Mouse (Mus musculus) liver (tissue): ENCODE data around the gene Nipa2.
"Not testable (repeated sequence)": the region's sequence is repeated elsewhere in the genome, so short reads cannot be mapped to it uniquely, and the experiment has no call there.

Experiments
- DNase-seq: peaks from one replicate; pipeline ENCODE4 v3.0.0-alpha.2; 2020; ENCODE audit warnings: mixed read lengths

The Nipa2 gene

DNA sequence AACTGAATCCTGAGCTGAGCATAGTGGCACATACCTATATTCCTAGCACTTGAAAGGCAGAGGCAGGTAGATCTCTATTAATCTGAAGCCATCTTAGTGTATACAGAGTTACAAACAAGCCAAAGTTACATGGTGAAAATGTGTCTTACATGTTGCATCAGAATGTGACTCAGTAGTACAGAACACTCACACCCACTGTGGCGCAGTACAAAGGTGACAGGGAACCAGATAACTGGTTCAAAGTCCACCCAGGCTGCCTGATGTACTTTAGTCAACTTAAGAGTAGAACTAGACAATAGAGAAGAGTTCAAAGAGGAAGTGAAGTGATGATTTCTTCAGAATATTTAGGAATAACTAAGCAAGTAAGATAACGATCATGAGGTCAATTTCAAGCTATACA lies 27.3 kb downstream of the Nipa2 start:
- no peak for DNase-seq

DNA sequence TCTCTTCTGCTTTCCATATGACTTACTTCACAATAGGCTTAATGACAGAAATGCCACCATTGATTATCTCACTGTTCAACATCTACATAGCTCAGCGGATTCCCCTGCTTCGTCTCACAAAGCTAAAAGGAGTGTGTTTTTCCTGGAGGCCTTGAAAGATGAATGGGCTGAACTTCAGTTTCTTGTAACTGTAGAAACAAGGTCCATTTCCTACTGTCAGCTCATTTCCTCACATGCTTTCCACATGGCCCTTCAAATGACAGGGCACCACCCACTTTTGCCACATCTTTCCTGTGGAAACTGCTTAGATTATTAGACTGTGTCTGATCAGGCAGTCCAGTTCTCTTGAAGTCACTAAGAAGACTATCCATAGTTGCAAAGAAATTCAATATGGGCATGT lies 33.6 kb downstream of the Nipa2 start:
- DNase-seq = no peak

DNA sequence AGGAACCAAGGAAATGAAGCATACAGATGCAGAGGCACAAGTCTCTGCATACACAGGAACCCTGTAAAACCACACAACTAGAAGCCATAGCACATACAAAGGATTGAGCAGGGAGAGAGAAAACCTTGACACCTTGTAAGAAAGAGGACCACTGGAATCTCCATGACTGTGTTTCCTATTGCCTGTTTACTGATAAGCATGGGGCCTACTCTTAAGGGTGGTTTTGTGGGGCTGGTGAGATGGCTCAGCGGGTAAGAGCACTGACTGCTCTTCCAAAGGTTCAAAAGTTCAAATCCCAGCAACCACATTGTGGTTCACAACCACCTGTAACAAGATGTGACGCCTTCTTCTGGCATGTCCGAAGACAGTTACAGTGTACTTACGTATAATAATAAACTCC lies 35.0 kb downstream of the Nipa2 start:
- no peak for DNase-seq

DNA sequence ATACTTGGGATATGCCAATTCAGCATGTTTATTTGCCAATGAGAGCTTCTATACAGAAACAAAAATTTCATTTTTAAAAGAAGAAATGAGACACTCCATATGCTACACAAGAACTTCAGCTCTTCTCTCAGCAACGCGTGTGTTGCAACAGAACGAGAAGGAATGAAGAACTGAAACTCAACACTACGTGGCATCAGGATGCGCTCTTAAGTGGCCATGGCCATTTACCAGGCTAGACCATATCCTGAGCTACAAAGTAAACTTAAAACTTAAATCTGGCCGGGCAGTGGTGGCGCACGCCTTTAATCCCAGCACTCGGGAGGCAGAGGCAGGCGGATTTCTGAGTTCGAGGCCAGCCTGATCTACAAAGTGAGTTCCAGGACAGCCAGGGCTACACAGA lies 43.9 kb downstream of the Nipa2 start:
- DNase-seq = not testable (repeated sequence)

DNA sequence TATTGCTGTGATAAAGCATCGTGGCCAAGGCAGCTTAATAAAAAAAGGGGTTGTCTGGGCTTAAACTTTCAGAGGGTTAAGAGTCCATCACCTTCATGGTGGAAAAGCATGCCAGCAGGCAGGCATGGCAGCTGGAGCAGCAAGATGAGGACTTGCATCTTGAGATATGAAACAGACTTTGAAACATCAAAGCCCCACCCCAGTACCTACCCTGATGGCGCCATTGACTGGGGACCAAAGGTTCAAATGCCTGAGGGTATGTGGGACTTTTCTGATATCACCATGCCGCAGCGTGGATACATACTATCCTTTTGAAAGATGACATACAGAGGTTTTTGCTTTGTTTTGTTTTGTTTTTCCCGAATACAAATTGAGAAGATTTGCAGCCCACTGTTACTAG lies 50.2 kb downstream of the Nipa2 start:
- no peak for DNase-seq

DNA sequence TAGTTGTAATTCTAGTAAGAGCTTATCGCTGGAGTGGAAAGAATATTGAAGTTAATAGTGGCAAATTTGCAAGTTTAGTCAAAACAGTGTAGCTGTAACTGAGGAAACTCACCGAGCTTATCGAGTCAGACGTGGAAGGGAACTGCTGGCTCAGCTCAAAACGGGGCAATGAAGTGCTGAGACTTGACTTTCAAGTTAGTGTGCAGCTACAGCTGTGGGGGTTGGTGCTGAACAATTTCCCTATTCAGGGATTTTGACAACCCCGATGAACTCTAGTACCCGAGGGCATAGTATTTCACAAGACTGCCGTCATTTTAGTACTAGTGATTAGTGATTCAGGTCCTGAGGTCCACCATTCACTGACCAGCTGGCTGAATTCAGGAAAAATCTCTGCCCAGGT lies 50.9 kb downstream of the Nipa2 start:
- DNase-seq = no peak

DNA sequence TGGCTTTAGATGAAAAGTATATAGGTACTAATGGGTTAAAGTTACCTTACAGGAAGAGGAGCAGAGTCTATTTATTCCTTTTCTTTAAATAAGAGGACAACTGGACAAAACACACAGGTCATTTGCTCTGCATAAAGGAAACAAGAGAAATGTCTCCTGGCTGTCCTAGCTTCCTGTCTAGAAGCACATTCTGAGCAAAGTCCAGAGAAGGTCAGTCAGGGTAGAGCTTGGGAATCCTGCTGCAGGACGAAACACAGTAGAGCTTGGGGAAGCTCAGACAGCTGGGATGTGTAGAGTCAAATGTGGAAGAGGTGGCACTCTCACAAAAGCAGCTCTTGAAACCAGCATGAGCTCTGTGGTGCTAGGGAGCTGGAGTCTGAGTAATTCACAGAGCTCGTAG lies 51.9 kb downstream of the Nipa2 start:
- no peak for DNase-seq

DNA sequence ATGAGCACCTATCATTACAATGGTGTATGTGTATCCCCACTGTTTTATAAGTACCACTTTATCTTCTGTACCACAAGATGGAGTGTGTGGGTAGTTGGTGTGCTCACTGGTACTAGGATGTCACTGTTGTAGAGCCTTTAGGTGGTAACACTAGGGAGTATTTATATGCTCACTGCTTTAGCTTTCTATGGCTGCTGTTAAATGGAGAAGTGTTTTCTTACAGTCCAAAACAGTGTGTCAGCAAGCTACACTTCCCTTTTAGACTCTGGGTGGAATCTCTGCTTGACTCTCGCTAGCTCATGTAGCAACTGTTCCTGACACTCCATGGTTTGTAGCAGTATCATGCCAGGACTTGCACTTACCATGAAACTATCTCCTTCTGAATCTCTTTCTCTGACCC lies 52.8 kb downstream of the Nipa2 start:
- no peak for DNase-seq

DNA sequence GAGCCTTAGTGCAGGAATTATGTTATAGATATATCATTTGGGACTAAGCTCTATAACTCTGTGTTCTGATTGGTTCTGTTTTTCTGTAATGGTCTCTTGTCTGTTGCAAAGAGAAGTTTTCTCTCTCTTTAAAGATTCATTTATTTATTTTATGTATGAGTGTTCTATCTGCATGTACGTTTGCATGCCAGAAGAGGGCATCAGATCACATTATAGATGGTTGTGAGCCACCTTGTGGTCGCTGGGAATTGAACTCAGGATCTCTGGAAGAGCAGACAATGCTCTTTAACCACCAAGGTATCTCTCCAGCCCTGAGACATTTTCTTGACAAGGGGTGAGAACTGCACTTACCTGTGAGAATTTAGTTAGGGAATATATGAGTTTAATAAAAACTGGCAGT lies 56.8 kb downstream of the Nipa2 start:
- DNase-seq = no peak

DNA sequence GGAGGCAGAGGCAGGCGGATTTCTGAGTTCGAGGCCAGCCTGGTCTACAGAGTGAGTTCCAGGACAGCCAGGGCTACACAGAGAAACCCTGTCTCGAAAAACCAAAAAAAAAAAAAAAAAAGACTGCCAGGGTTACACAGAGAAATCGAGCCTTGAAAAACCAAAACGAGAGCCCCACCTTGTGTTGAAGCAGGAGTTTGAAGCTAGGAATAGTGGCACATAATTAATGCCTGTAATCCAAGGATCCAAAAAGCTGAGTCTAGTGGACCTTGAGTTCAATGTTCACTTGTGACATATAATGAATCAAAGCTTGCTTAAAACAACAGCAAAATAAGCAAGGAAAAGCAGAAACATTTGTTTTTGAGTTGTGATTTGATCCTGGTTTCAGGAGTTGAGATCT lies 58.5 kb downstream of the Nipa2 start:
- DNase-seq = no peak

DNA sequence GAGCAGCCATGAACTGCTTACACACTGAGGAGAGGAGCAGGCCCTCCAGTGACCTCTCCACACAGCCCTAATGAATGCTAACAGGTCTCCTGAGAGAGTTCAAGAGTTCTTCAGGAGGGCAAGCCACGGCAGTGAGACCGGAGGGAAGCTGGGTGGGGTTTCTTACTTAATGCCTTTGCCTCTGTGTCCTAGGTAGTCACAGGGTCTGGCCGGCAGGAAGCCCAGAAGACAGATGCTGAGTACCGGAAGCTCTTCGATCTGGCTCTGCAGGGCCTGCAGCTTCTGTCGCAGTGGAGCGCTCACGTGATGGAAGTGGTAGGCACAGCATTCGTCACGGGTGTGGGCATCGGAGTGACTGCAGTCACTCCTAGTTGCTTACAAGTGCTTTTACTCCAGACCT lies 70.5 kb downstream of the Nipa2 start:
- no peak for DNase-seq

DNA sequence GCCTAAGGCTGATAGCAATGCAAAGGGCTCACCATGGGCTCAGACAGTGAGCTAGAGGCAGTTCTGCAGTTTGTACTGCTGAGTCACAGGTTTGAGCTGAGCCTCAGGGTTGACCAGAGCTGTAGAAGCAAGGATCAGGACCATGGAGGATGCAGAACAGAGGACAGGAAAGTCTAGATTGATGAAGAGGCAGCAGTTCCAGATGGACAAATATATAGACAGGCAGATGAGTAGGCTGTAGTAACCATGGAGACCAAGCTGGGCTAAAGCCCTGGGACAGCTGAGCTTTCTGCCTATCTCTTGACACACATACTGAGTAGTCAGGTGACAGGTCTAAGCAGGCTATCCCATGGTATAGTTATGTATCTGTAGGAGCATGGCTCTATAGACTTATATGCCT lies 71.5 kb downstream of the Nipa2 start:
- DNase-seq = no peak

DNA sequence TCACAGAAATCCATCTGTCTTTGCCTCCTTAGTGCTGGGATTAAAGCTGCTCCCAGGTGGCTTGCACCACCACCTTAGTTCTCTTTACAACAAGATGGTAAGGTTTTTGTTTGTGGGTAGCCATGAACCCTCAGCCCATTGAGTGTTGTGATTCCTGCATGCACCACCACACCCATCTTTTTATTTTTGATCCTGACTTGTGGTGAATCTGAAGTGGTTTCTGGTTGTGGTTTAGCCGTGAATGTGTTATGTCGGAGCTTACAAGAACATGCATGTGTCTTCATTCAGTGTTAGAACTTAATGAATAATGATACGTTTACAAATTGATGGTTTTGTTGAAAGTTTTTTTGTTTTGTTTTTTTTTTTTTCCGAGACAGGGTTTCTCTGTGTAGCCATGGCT lies 72.3 kb downstream of the Nipa2 start:
- DNase-seq = no peak

DNA sequence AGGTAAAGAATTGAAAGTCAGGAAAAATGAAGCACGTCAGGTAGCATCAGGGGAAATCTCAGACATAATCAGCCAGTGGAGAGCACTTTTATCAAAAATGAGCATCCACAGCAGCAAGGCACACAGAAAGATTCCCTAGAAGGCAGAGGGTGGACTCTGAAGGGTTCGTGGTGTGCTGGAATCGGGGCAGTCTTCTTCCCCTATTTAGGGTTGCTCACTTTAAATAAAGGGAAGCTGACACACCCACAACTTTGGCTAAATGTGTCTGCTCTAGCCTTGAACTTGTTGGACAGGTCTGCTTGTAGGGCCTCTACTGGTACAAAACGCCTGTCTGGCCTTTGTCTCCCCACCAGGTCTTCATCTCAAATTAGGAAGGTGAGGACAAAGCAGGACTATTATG lies 73.7 kb downstream of the Nipa2 start:
- DNase-seq = no peak
